Mouse (Mus musculus) spleen, adult 2 months (tissue): ENCODE measurements around the gene Klhdc8a.

Experiments used
- CTCF ChIP-seq: fragments of 200-500 bp; IDR thresholded peaks from 2 replicates; pipeline ENCODE4 v1.5.1; 2011; ENCODE audit warnings: mild to moderate bottlenecking, inconsistent platforms; ENCODE audit not compliant: insufficient read depth, insufficient read length, insufficient replicate concordance; ENCODE audit errors: extremely low read depth
- POLR2A ChIP-seq: fragments of 200-500 bp; IDR thresholded peaks from 2 replicates; pipeline ENCODE4 v1.6.1; 2011; ENCODE audit warnings: low read depth, low read length, inconsistent platforms

GRCm38 (mm10) chr1:132315889-132316624 lies 17.6 kb downstream of the Klhdc8a start, which contains the start of gene Nuak2:
- TF ChIP-seq CTCF (no peak), POLR2A (peak; percentile 71)
